Mouse (Mus musculus) kidney, postnatal 14 days (tissue): ENCODE measurements around the gene Rrp36.

Experiments used
- DNase-seq: peaks from one replicate; pipeline ENCODE4 v3.0.0; 2022; ENCODE audit warnings: mixed read lengths

The Rrp36 gene

DNA sequence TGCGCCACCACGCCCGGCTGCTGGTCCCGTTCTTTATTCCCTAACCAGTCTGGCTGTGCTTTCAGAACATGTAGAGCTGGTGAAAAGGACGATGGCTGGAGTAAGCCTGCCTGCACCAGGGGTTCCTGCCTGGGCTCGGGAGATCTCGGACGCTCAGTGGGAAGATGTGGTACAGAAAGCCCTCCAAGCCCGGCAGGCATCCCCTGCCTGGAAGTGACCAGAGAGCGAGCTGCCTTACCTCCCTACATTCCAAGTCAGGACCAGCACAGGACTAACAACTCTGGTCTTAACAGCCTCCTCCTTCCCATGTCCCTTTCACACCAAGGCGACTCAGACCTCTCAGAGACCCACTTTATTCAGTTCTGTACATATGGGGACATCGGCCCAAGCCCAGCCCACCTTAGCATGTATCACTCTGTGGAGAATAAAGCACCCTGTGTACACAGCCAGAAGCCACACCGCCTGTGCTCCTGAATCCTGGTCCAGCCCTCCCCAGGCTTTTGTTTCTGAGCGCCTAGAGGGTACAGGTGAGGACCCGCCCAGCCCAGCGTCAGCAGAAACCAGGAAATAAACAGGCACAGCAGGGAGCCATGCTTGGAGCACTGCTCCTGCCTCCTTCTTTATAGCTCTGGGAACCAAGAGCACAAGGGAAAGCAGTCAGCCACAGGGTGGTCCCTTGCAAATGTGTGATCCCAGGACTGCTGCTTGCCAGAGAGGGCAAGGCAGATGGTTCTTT is 8.7 kb upstream of the Rrp36 start:
- DNase-seq, result no peak

- DNase-seq, result no peak
Measured at GRCm38 (mm10) chr17:46681466-46682118, 7.4 kb upstream of the Rrp36 start.

DNA sequence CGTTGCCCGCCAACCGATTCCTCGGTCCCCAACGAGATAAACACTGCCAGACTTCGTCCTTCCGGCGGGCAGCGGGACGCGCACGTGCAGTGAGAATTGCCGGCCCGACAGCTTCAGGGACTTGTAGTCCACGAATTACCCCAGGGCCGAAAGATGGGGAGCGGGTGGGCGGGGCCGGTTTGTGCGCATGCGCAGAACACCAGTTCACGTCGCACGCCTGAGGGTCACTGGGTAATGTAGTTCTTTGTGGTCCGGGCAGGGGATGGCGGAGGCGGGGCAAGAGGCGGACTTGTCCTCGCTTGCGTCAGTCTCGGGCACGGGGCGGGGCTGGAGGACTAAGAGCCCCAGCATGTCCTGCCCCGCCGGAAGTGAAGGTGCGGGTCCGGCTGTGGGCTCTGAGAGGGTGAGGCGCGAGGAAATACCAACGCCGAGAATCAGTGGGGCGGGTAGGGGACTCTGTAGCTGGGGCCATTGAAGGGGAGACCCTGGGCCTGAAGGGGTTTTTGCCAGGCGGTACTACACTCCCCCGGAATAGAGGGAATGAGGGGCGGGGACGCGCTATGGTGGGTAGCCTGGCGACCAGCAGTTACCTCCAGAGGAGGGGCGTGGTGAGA is 6.7 kb upstream of the Rrp36 start, which contains the start of gene Klhdc3:
Klhdc3 (minus strand) TSS at position 155 of the 614 bp plus-strand sequence.
- peak; percentile 99 for DNase-seq

- DNase-seq, result peak; percentile 62
Measured at GRCm38 (mm10) chr17:46679843-46680759, 5.9 kb upstream of the Rrp36 start.

- DNase-seq, result no peak
Measured at GRCm38 (mm10) chr17:46678911-46679310, 4.8 kb upstream of the Rrp36 start.

DNA sequence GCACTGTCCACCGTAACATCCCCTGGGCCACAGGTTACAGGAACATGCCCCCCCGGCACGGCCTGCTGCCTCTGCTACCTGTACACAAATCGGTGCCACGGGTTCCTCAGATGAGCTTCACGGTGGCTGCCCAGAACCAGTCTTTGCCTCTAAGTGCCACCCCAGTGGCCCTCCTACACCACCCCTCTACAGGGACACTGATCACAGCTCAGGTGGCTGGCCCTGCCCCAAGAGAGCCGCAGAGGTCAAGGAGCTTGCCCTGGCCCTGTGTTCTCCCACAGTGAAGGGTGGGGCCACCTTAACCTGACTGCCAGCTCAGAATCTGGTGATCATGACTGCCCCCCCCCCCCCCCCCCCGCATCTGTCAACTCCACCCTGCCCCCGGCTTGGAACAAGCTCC is 4.3 kb upstream of the Rrp36 start, which contains the start of gene Mea1:
Mea1 (plus strand) TSS at position 378 of the 400 bp plus-strand sequence.
- peak; percentile 31 for DNase-seq

DNA sequence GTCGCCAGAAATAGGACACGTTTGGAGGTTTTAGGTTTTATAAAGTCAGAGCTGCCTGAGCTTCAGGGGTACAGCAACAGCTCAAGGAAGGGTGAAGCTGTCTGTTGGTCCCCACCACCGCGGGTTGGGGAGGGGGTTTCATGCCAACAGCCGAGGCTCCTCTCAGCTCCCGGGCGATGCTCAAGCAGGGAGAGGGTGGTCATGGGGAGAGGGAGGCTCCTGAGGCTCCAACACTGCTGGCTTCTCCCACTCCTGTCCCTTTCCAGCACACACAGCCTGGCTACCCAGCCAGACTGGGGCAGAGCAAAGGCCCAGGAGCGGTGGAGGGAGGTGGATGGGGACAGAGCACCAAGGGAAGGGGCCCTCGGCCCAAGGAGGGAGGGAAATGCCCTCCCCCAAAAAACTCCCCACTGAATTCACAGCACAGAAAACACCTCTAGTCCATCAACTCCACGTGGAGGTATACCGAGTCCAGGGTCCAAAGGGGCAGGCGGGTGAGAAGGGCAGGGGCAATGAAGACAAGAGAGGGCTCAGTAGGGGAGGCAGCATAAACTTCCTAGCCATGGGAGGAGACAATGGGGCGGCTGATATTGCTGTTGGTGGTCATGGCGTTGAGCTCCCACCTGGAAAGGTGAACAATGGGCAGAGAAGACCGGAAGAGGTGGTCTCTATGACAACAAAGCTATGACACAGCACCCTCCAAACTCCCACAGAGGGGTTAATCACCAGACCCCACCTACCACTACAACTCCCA is 555 bp upstream of the Rrp36 start:
- no peak for DNase-seq

DNA sequence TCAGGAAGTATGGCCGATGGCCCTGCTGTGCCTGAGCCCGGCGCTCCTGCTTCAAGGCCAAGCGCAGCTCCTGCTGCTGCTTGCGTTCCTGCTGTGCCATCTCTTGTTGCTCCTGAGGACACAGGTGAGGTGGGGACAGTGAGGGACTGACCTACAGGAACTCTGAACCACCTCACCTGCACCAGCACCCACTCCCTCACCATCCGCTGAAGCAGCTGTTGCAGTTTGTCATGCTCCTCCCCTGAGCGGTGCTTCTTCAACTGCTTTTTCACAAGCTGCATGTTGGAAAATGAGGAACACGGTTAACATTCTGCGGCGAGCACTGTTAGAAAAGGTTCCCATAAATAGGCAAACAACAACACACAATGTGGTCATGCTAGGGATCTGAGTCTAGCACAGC is 4.2 kb downstream of the Rrp36 start:
- no peak for DNase-seq

- peak; percentile 28 for DNase-seq
Measured at GRCm38 (mm10) chr17:46667712-46668111, 6.4 kb downstream of the Rrp36 start.

GRCm38 (mm10) chr17:46662730-46663129 is 11.4 kb downstream of the Rrp36 start:
- DNase-seq, result peak; percentile 47

- DNase-seq, result no peak
Measured at GRCm38 (mm10) chr17:46661981-46662380, 12.2 kb downstream of the Rrp36 start.

DNA sequence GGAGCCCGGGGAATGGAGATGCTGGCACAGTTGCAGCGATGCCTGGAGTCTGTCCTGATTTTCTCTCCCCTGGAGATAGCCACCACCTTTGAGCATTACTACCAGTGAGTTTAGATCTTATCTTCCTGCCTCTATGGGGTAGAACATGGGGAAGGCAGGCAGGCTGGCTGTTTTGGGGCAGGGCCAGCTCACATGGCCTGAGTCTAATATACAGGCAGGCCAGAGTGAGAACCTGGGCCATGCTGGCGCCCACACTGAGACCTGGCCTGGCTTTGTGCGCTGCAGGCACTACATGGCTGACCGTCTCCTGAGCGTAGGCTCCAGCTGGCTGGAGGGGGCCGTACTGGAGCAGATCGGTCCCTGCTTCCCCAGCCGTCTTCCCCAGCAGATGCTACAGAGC is 12.8 kb downstream of the Rrp36 start:
- no peak for DNase-seq

GRCm38 (mm10) chr17:46656054-46656453 is 18.1 kb downstream of the Rrp36 start:
- no peak for DNase-seq

DNA sequence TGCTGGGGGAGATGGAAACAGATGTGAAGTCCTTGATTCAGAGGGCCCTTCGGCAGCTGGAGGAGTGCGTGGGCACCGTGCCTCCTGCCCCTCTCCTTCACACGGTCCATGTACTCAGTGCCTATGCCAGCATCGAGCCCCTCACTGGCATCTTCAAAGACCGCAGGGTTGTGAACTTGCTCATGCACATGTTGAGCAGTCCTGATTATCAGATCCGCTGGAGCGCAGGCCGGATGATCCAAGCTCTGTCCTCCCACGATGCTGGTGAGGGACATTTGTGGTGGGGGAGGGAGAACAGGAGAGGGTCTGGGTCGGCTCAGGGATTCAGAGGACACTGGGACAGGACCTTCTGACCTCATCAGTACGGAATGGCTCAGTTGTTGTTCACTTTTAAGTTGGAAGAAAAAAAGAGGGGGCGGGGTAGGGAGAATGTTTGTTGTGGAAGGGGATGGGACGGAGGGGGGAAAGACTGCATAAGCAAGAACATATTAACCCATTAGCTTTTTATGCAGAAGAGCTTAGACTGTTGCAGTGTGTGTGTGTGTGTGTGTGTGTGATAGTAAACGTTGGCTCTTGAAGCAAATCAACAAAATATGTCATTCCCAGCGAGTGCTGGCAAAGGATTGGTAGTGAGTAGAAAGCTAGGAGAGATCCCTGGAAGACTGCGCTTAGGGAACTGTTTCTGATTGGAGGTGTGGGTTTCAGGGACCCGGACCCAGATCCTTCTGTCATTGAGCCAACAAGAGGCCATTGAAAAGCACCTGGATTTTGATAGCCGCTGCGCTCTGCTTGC is 22.2 kb downstream of the Rrp36 start:
- DNase-seq, result no peak

- no peak for DNase-seq
Measured at GRCm38 (mm10) chr17:46651292-46651691, 22.9 kb downstream of the Rrp36 start.

DNA sequence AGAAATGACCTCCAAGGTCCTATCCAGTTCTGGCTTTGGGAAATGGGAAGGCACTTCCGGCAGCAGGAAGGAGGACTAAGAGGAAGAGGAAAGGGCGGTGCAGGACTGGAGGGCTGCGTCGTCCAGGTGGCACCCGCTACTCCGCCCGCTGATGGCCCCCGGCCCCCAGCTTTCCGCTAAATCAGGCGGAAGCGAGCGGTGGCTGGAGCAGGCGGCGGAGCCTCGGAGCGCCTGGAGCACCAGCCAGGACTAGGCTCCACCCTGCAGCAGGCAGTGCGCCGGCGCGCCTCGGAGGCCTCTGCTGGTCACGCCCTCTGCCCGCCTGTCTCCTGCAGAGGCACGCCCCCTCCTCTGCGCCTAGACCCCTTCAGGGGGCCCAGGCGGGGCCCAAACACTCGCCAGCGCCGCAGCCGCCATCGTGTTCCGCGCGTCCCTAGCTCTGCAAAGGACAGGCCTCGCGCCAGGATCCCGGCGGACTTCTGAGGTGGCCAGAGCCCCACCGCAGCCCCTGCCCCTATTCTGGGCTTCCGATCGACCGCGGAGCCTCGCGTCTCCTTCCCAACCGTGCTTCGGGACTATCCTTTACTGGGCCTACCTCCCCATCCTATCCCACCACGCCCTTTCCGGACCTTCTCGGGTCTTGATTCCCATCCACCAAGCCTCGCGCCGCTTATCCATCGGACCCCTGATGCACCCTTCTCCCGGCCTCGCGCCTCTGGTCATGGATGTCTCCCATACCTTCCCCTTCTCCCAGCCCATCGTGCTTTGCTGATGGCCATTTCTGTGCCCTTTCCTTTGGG is 23.7 kb downstream of the Rrp36 start, which contains the start of gene Cul7:
Cul7 (plus strand) TSS at position 106 of the 800 bp plus-strand sequence.
- peak; percentile 97 for DNase-seq

GRCm38 (mm10) chr17:46649811-46650210 is 24.3 kb downstream of the Rrp36 start:
- DNase-seq, result no peak

GRCm38 (mm10) chr17:46648436-46648835 is 25.7 kb downstream of the Rrp36 start:
- no peak for DNase-seq

DNA sequence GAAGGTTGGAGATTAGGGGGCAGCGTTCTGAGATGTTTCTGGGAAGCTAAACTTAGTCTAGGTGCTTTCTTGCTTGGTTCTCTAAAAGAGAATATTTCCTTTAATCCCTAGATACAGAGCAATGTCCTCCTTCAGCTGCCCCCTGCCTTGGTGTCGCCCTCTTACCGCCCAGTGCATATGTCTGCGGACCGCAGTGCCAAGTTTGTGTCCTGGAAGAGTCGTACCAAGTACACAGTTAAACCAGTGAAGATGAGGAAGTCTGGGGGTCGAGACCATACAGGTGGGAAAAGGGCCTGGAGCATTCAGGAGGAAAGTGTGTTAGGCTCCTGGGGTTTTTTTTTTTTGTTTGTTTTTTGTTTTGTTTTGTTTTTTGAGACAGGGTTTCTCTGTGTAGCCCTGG is 26.9 kb downstream of the Rrp36 start:
- no peak for DNase-seq

DNA sequence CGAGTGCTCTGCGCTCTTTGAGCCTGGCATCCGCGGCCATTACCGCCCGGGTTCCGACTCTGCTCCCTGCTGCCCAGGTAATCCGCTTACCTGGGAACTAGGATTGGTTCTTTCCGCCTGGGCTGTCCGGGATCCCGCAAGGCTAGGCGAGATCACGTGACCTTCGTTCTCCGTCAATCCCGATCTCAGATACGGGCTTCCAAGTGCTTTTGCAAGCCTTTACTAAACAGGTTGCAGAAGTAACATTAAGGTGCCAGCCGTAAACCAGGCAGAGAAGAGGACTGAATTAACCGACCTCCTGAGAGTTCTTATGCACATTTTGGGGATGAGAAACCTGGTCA is 27.9 kb downstream of the Rrp36 start:
- DNase-seq, result no peak
